Mouse (Mus musculus) intestine, postnatal 0 days (tissue): ENCODE results near the gene Sik1. TPM values are rescaled to one million over a fixed set of nuclear protein-coding genes. Genes with fewer than 3 reads are reported as not detected.

Source experiments
- ATAC-seq: fragments of 200-750 bp; cut with Nextera tagmentation; 2 replicates; pipeline ENCODE4 v1.8.0; 2017; ENCODE audit warnings: mild to moderate bottlenecking, moderate TSS enrichment, moderate library complexity
- H3K27ac ChIP-seq: fragments of 300-500 bp; sonication (generic); 2 replicates; pipeline ENCODE4 v1.5.1; 2014; ENCODE audit warnings: mild to moderate bottlenecking, low read depth, low read length, moderate library complexity
- H3K27me3 ChIP-seq: fragments of 300-500 bp; sonication (generic); replicated peaks from 2 replicates; pipeline ENCODE4 v1.6.1; 2014; ENCODE audit warnings: low read length, mixed read lengths; ENCODE audit not compliant: control insufficient read depth, insufficient read depth
- H3K36me3 ChIP-seq: fragments of 300-500 bp; sonication (generic); 2 replicates; pipeline ENCODE4 v1.6.1; 2014; ENCODE audit warnings: mild to moderate bottlenecking, moderate library complexity; ENCODE audit not compliant: control insufficient read depth, insufficient read depth
- H3K4me1 ChIP-seq: fragments of 300-500 bp; sonication (generic); replicated peaks from 2 replicates; pipeline ENCODE4 v1.6.1; 2014; ENCODE audit warnings: antibody characterized with exemption, low read length, mixed read lengths; ENCODE audit not compliant: control insufficient read depth, insufficient read depth
- H3K4me2 ChIP-seq: fragments of 300-500 bp; sonication (generic); replicated peaks from 2 replicates; pipeline ENCODE4 v1.6.1; 2014; ENCODE audit warnings: low read depth, mild to moderate bottlenecking, moderate library complexity
- H3K4me3 ChIP-seq: fragments of 300-500 bp; sonication (generic); 2 replicates; pipeline ENCODE4 v1.5.1; 2014; ENCODE audit warnings: low read depth, low read length
- H3K9ac ChIP-seq: fragments of 300-500 bp; sonication (generic); 2 replicates; pipeline ENCODE4 v1.6.1; 2014; ENCODE audit warnings: mild to moderate bottlenecking, low read depth, low read length
- H3K9me3 ChIP-seq: fragments of 300-500 bp; sonication (generic); 2 replicates; pipeline ENCODE4 v1.6.1; 2016; ENCODE audit warnings: mixed run types; ENCODE audit not compliant: control insufficient read depth
- CTCF ChIP-seq: sonication (generic); IDR thresholded peaks from 2 replicates; pipeline ENCODE4 v1.5.1; 2016; ENCODE audit warnings: low read depth, mild to moderate bottlenecking, control low read depth, antibody characterized with exemption, moderate library complexity
- WGBS: fragments of 180-500 bp; shearing (Covaris S2); extraction: QIAGEN DNeasy Blood & Tissue Kit; methylation state at CpG from one replicate; pipeline ENCODE4 v1.1.7; 2014; 5-methylcytosine and 5-hydroxymethylcytosine counted together
- polyA plus RNA-seq: library from polyadenylated mRNA; unstranded; fragments of >200 nt; fragmentation: Nextera tagmentation; extraction: Ambion mirVana; gene quantifications from 2 replicates; pipeline ENCODE4 v1.2.1, GENCODE M21; 2015

The Sik1 gene
- polyA plus RNA-seq, 1 experiment from 2014 or later = 2.9 TPM

DNA sequence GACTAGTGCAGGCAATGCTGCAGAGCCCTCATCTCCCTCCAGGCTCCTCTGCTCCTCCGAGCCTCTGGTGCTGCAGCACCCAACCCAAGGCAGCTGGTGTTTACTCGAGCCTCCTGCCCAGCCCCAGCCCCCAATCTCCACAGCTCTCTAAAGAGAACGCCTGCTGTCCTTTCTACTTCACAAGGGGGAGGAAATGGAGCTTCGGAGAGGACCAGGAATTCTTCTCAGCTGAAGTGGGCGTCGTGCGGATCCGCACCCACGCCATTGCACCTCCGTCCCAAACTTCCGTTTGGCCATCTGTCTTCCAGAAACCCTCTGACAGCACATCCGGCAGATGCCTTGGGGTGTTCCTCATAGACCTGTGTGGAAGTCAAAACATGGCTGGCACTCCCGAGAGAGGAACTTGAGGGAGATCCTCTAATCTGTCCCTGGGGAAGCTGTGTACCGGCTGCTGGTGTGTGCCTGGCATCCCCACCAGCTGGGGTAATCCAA is 22.1 kb upstream of the Sik1 start:
- TF ChIP-seq CTCF = no peak
- Histone ChIP-seq H3K36me3 (no peaks in the 10 kb centered on the region), H3K9me3 (no peaks in the 10 kb centered on the region), H3K4me2 (no peak overlapping the region), H3K4me3 (no peak overlapping the region), H3K27ac (no peak overlapping the region), H3K27me3 (no peaks in the 10 kb centered on the region), H3K9ac (no peak overlapping the region), H3K4me1 (no peaks in the 10 kb centered on the region)
- no peak for ATAC-seq
- 47% methylated on average over 14 of the region's 14 CpGs for WGBS

GRCm38 (mm10) chr17:31877181-31877581 is 21.6 kb upstream of the Sik1 start:
- Histone ChIP-seq H3K4me2 (no peak overlapping the region), H3K36me3 (no peaks in the 10 kb centered on the region), H3K27ac (no peak overlapping the region), H3K27me3 (no peaks in the 10 kb centered on the region), H3K4me3 (no peak overlapping the region), H3K9ac (no peak overlapping the region), H3K4me1 (no peaks in the 10 kb centered on the region), H3K9me3 (no peaks in the 10 kb centered on the region)
- ATAC-seq = no peak
- WGBS = 78% methylated on average over 4 of the region's 4 CpGs
- TF ChIP-seq CTCF = no peak

DNA sequence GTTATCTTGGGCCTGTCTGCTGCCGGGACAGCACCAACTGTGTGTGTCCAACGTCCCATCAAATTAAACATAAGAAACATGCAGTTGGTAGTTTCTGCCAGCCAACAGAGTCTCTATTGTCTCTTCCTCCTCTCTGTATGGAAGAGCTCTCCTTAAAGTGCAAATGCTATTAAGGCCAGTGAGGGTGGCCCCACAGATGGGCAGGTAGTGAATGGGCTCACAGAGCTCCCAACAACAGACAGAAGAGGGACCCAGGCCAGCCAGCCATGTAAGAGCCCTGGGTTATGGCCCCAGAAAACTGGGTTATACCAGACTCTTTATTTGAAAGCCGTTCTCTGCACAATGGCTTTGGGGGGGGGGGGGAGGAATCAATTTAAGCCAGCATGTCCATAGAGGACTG is 21.2 kb upstream of the Sik1 start:
- H3K27me3 ChIP-seq = no peaks in the 10 kb centered on the region
- no peaks in the 10 kb centered on the region for H3K4me1 ChIP-seq
- TF ChIP-seq CTCF = no peak
- WGBS = 69% methylated on average over 3 of the region's 3 CpGs
- H3K4me3 ChIP-seq = no peak overlapping the region
- no peak overlapping the region for H3K9ac ChIP-seq
- H3K4me2 ChIP-seq = no peak overlapping the region
- H3K36me3 ChIP-seq = no peaks in the 10 kb centered on the region
- H3K9me3 ChIP-seq = no peaks in the 10 kb centered on the region
- no peak for ATAC-seq
- H3K27ac ChIP-seq = no peak overlapping the region

- WGBS = 86% methylated on average over 10 of the region's 10 CpGs
Observed at GRCm38 (mm10) chr17:31875326-31875930, 19.8 kb upstream of the Sik1 start.

GRCm38 (mm10) chr17:31874691-31875090 is 19.1 kb upstream of the Sik1 start:
- no peak overlapping the region for H3K9ac ChIP-seq
- no peaks in the 10 kb centered on the region for H3K9me3 ChIP-seq
- no peak for ATAC-seq
- no peak overlapping the region for H3K27ac ChIP-seq
- 85% methylated on average over 12 of the region's 12 CpGs for WGBS
- TF ChIP-seq CTCF = no peak
- H3K4me1 ChIP-seq = peaks cover 6% of the 10 kb centered on the region; the same call in 1 of the 2 replicates
- H3K27me3 ChIP-seq = no peaks in the 10 kb centered on the region
- no peak overlapping the region for H3K4me3 ChIP-seq
- no peaks in the 10 kb centered on the region for H3K36me3 ChIP-seq
- no peak overlapping the region for H3K4me2 ChIP-seq

More at GRCm38 (mm10) chr17:31875326-31875930, 19.8 kb upstream of the Sik1 start:
- no peaks in the 10 kb centered on the region for H3K36me3 ChIP-seq
- H3K27ac ChIP-seq = no peak overlapping the region
- no peak overlapping the region for H3K9ac ChIP-seq
- no peaks in the 10 kb centered on the region for H3K9me3 ChIP-seq
- no peak for TF ChIP-seq CTCF
- H3K4me3 ChIP-seq = no peak overlapping the region
- no peak overlapping the region for H3K4me2 ChIP-seq
- no peaks in the 10 kb centered on the region for H3K27me3 ChIP-seq
- no peak for ATAC-seq
- peaks cover 6% of the 10 kb centered on the region; the same call in 1 of the 2 replicates for H3K4me1 ChIP-seq

GRCm38 (mm10) chr17:31873973-31874372 is 18.4 kb upstream of the Sik1 start:
- H3K9ac ChIP-seq = no peak overlapping the region
- no peak overlapping the region for H3K4me3 ChIP-seq
- H3K4me2 ChIP-seq = no peak overlapping the region
- WGBS = 56% methylated on average over 8 of the region's 8 CpGs
- H3K27me3 ChIP-seq = no peaks in the 10 kb centered on the region
- no peaks in the 10 kb centered on the region for H3K9me3 ChIP-seq
- H3K27ac ChIP-seq = no peak overlapping the region
- no peak for TF ChIP-seq CTCF
- no peak for ATAC-seq
- H3K36me3 ChIP-seq = no peaks in the 10 kb centered on the region
- peaks cover 6% of the 10 kb centered on the region; the same call in 1 of the 2 replicates for H3K4me1 ChIP-seq
